Mouse (Mus musculus) G1E (cell line): Measurements from ENCODE around the gene H2-Oa. TPM values are rescaled to one million over a fixed set of nuclear protein-coding genes. Genes with fewer than 3 reads are reported as not detected.
A peak's percentile ranks its signal among the peaks of the same experiment; 100 is the strongest.

ENCODE experiments used
- ATAC-seq: 2 replicates; pipeline ENCODE4 v1.8.0; 2016; ENCODE audit warnings: mild to moderate bottlenecking; ENCODE audit not compliant: insufficient number of reproducible peaks, poor library complexity, low FRiP score, severe bottlenecking; ENCODE audit errors: extremely low read depth
- DNase-seq: peaks from one replicate; pipeline ENCODE4 v3.0.0; 2012; ENCODE audit warnings: low spot score
- H3K27me3 ChIP-seq: 2 replicates; pipeline ENCODE4 v1.6.1; 2012; ENCODE audit warnings: mild to moderate bottlenecking, low read length, inconsistent platforms; ENCODE audit not compliant: insufficient read depth
- H3K36me3 ChIP-seq: replicated peaks from 2 replicates; pipeline ENCODE3; 2012; ENCODE audit warnings: mild to moderate bottlenecking, inconsistent platforms
- H3K4me1 ChIP-seq: 2 replicates; pipeline ENCODE4 v1.6.1; 2012; ENCODE audit warnings: low read depth, low read length, inconsistent platforms, mixed read lengths; ENCODE audit not compliant: insufficient read depth
- H3K4me3 ChIP-seq: 2 replicates; pipeline ENCODE4 v1.5.1; 2012; ENCODE audit warnings: low read depth, mild to moderate bottlenecking, inconsistent platforms, low read length, moderate library complexity, mixed read lengths
- H3K9me3 ChIP-seq: replicated peaks from 2 replicates; pipeline ENCODE4 v1.6.1; 2012; ENCODE audit warnings: inconsistent platforms
- CTCF ChIP-seq: IDR thresholded peaks from 2 replicates; pipeline ENCODE4 v1.5.1; 2012; ENCODE audit warnings: low read depth, low read length, inconsistent platforms, mixed read lengths
- GATA1 ChIP-seq: IDR thresholded peaks from 2 replicates; pipeline ENCODE4 v1.6.1; 2012; ENCODE audit warnings: borderline replicate concordance, low read length, inconsistent platforms, mixed read lengths
- GATA2 ChIP-seq: IDR thresholded peaks from 2 replicates; pipeline ENCODE4 v1.6.1; 2012; ENCODE audit warnings: low read depth, low read length, inconsistent platforms, borderline replicate concordance
- POLR2AphosphoS5 ChIP-seq: IDR thresholded peaks from 2 replicates; pipeline ENCODE4 v1.6.1; 2012; ENCODE audit warnings: low read depth, low read length, inconsistent platforms; ENCODE audit not compliant: insufficient replicate concordance
- TAL1 ChIP-seq: conservative IDR thresholded peaks from 2 replicates; pipeline ENCODE4 v1.6.1; 2012; ENCODE audit warnings: low read depth, low read length, inconsistent platforms, mixed read lengths
- polyA plus RNA-seq: library from polyadenylated mRNA; stranded (reverse); fragments of >175 nt; gene quantifications from 2 replicates; pipeline ENCODE4 v1.2.3, GENCODE M21; 2012
- total RNA-seq, 2 experiments: library from RNA; stranded (forward) in 1 of 2; stranded (reverse) in 1 of 2; fragments of 200-1000 nt in 1 of 2; fragments of >200 nt in 1 of 2; fragmentation: Nextera tagmentation in 1 of 2; gene quantifications; 2 replicates each; pipeline ENCODE4 v1.2.3; 2014 to 2017

H2-Oa gene
- total and polyA plus RNA-seq, 3 experiments = 0.11 TPM; not detected in 2

- Histone ChIP-seq H3K4me3 (peak overlapping the region; percentile 23; the same call in 1 of the 2 replicates), H3K27me3 (no peaks in the 10 kb centered on the region), H3K4me1 (peaks cover 59% of the 10 kb centered on the region), H3K36me3 (peaks cover 100% of the 10 kb centered on the region), H3K9me3 (no peaks in the 10 kb centered on the region)
- DNase-seq (no peak), ATAC-seq (no peak)
- TF ChIP-seq GATA1 (no peak), TAL1 (no peak), POLR2AphosphoS5 (no peak), CTCF (no peak), GATA2 (no peak)
Observed at GRCm38 (mm10) chr17:34114114-34114513, 22.0 kb downstream of the H2-Oa start.

GRCm38 (mm10) chr17:34116736-34117370, 24.7 kb downstream of the H2-Oa start:
- no peak for ATAC-seq

GRCm38 (mm10) chr17:34117421-34118112, 25.4 kb downstream of the H2-Oa start:
- DNase-seq (peak; percentile 55), ATAC-seq (no peak)
- peaks cover 41% of the 10 kb centered on the region for H3K4me1 ChIP-seq
- H3K27me3 ChIP-seq = no peaks in the 10 kb centered on the region
- peaks cover 78% of the 10 kb centered on the region for H3K36me3 ChIP-seq
- no peaks in the 10 kb centered on the region for H3K9me3 ChIP-seq
- peak overlapping the region; percentile 99 for H3K4me3 ChIP-seq
- TF ChIP-seq TAL1 (no peak), CTCF (no peak), POLR2AphosphoS5 (no peak; the same call in 1 of the 2 replicates), GATA2 (no peak), GATA1 (no peak)

More at GRCm38 (mm10) chr17:34116736-34117370, 24.7 kb downstream of the H2-Oa start:
- Histone ChIP-seq H3K9me3 (no peaks in the 10 kb centered on the region), H3K36me3 (peaks cover 85% of the 10 kb centered on the region), H3K4me1 (peaks cover 46% of the 10 kb centered on the region), H3K27me3 (no peaks in the 10 kb centered on the region), H3K4me3 (peak overlapping the region; percentile 99)
- TF ChIP-seq CTCF = no peak
- no peak for TF ChIP-seq GATA2
- TF ChIP-seq POLR2AphosphoS5 = 0 out of 2 replicates have a peak, but pooled peaks have one; percentile 71
- no peak for TF ChIP-seq TAL1
- peak; percentile 40 for DNase-seq

- Histone ChIP-seq H3K4me1 (peaks cover 40% of the 10 kb centered on the region), H3K9me3 (no peaks in the 10 kb centered on the region), H3K4me3 (peak overlapping the region; percentile 99), H3K27me3 (no peaks in the 10 kb centered on the region), H3K36me3 (peaks cover 71% of the 10 kb centered on the region)
- DNase-seq = peak; percentile 30
- no peak for ATAC-seq
- TF ChIP-seq TAL1 (no peak), CTCF (no peak), GATA1 (no peak), POLR2AphosphoS5 (no peak; the same call in 1 of the 2 replicates), GATA2 (no peak)
Observed at GRCm38 (mm10) chr17:34118113-34118872, 26.2 kb downstream of the H2-Oa start.

- peak overlapping the region; percentile 99 for H3K4me3 ChIP-seq
- H3K36me3 ChIP-seq = peaks cover 69% of the 10 kb centered on the region
- H3K4me1 ChIP-seq = peaks cover 40% of the 10 kb centered on the region
- H3K27me3 ChIP-seq = no peaks in the 10 kb centered on the region
- no peak for ATAC-seq
- H3K9me3 ChIP-seq = no peaks in the 10 kb centered on the region
- TF ChIP-seq CTCF (no peak), POLR2AphosphoS5 (no peak; the same call in 1 of the 2 replicates), GATA1 (no peak)
- DNase-seq = peak; percentile 76
Observed at GRCm38 (mm10) chr17:34118873-34119248, 26.7 kb downstream of the H2-Oa start.
